Mouse (Mus musculus): ENCODE data around the gene Snorc. TPM values are rescaled to one million over a fixed set of nuclear protein-coding genes. Genes with fewer than 3 reads are reported as not detected.
A peak's percentile ranks its signal among the peaks of the same experiment; 100 is the strongest.

The Snorc gene
- polyA plus RNA-seq, 1 experiment from 2014 or later, result not detected

DNA sequence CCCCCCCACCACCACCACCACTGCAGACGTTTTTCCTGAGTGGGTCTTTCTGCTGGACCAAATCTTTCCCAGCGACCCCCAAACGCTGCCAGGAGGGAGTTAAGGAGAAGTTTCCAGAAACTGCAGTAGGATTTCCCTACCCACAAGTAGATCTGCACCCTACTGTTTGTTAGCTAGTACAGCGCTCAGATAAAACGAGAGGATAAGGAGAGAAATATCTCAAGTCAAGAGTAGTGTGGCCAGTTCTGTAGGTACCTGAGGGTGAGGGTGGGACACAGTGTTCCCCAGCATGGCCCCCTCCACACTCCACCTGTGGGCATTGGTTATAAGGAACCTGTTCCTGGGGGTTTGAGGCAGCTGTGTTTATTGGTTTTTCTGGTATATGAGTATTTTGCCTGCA lies 40.8 kb downstream of the Snorc start:
- 28% methylated on average over 5 of the region's 5 CpGs for WGBS
- peaks cover 58% of the 10 kb centered on the region for H3K27me3 ChIP-seq (replicated peaks)
- peaks cover 11% of the 10 kb centered on the region for H3K4me1 ChIP-seq (replicated peaks)
- H3K27ac ChIP-seq (ENCODE audit: poor library complexity, severe bottlenecking), result no peak overlapping the region
- no peak overlapping the region for H3K9ac ChIP-seq
- ATAC-seq (ENCODE audit: insufficient number of reproducible peaks, low FRiP score), result no peak
- peak overlapping the region; percentile 73; the same call in 1 of the 2 replicates for H3K4me3 ChIP-seq
- H3K36me3 ChIP-seq, result no peaks in the 10 kb centered on the region
- H3K9me3 ChIP-seq (replicated peaks), result peaks cover 8% of the 10 kb centered on the region; the same call in 1 of the 2 replicates
- H3K4me2 ChIP-seq, result peak overlapping the region; percentile 99

DNA sequence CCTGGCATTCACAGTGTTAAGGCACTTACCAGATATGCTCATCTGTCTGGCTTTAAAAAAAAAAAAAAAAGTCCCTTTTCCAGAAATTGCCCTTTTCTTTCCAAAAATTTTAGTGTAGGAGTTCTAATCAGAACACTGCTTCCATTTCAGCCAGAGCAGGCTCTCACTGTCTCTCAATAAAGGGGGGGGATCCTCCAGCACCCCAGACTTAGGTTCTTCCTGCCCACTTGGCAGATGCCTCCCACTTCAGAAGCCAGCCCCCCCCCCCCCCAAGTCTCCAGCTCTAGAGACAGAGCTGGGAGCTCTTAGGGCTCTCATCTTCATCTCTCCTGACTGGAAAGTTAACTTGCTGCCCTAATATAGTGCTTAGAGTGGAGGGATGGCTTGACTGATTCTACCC lies 50.4 kb downstream of the Snorc start:
- Histone ChIP-seq H3K4me2 (peak overlapping the region; percentile 18; the same call in 1 of the 2 replicates), H3K36me3 (no peaks in the 10 kb centered on the region), H3K4me1 (replicated peaks) (0 out of 2 replicates have a peak, but pooled peaks cover 4% of the 10 kb centered on the region), H3K27me3 (replicated peaks) (no peaks in the 10 kb centered on the region), H3K9ac (no peak overlapping the region), H3K4me3 (no peak overlapping the region), H3K9me3 (replicated peaks) (peaks cover 4% of the 10 kb centered on the region; the same call in 1 of the 2 replicates), H3K27ac (ENCODE audit: poor library complexity, severe bottlenecking) (no peak overlapping the region)
- ATAC-seq (ENCODE audit: insufficient number of reproducible peaks, low FRiP score), result no peak

DNA sequence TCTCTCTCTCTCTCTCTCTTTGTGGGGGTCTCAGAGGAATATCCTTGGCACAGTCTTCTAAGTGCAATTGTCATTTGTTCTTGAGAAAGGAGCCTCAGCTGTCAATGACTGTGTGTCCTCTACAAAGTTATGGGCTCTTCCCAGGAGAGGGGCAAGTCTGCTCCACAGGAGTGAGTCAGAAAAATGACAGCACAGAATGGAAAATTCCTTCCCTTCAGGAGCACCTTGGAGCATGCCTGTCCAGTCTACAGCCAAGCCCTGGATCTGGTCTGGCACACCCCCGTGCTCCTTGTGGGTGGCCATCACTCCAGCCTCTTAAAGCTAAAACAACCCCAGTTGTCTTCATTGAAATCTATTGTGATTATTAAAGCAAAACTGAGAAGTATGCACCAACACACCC lies 51.5 kb downstream of the Snorc start:
- H3K27me3 ChIP-seq (replicated peaks), result no peaks in the 10 kb centered on the region
- no peaks in the 10 kb centered on the region for H3K36me3 ChIP-seq
- no peak overlapping the region for H3K4me2 ChIP-seq
- H3K4me1 ChIP-seq (replicated peaks), result 0 out of 2 replicates have a peak, but pooled peaks cover 4% of the 10 kb centered on the region
- 47% methylated on average over 1 of the region's 1 CpGs for WGBS
- no peak overlapping the region for H3K27ac ChIP-seq (ENCODE audit: poor library complexity, severe bottlenecking)
- H3K9ac ChIP-seq, result no peak overlapping the region
- no peaks in the 10 kb centered on the region for H3K9me3 ChIP-seq (replicated peaks)
- no peak overlapping the region for H3K4me3 ChIP-seq
- no peak for ATAC-seq (ENCODE audit: insufficient number of reproducible peaks, low FRiP score)

DNA sequence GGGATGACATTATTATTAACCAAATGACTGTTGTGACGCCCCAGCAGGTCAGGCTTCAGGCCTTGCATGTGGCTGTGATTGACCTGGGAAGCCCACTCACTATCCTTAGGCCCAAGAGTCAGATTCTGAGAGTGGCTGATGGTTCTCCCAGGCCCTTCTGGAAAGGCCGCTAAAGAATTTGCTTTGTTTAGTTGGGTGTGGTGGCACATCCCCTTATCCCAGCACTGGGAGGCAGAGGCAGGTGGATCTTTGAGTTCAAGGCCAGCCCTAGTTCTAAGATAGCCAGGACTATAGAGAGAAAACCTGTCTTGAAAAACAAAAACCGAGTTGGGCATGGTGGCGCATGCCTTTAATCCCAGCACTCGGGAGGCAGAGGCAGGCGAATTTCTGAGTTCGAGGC lies 55.0 kb downstream of the Snorc start:
- Histone ChIP-seq H3K4me1 (replicated peaks) (0 out of 2 replicates have a peak, but pooled peaks cover 4% of the 10 kb centered on the region), H3K9ac (no peak overlapping the region), H3K4me2 (no peak overlapping the region), H3K36me3 (no peaks in the 10 kb centered on the region), H3K27me3 (replicated peaks) (no peaks in the 10 kb centered on the region), H3K4me3 (no peak overlapping the region), H3K27ac (ENCODE audit: poor library complexity, severe bottlenecking) (no peak overlapping the region), H3K9me3 (replicated peaks) (no peaks in the 10 kb centered on the region)
- no peak for ATAC-seq (ENCODE audit: insufficient number of reproducible peaks, low FRiP score)
- 82% methylated on average over 7 of the region's 7 CpGs for WGBS

Other genes starting within 250 kb of the Snorc start
- gene Efhd1, start 205.9 kb upstream of the Snorc start, polyA plus RNA-seq (2016; fragmentation: Nextera tagmentation; extraction: Ambion mirVana), result 0.10 and 0.47 TPM in 2 replicates
- gene Gigyf2, start 143.3 kb upstream of the Snorc start, polyA plus RNA-seq (2016; fragmentation: Nextera tagmentation; extraction: Ambion mirVana), result 31.4 and 35.1 TPM in 2 replicates
- 0.18 TPM in 1 of 2 replicates, not detected in the other for gene Kcnj13, start 75.5 kb upstream of the Snorc start, polyA plus RNA-seq (2016; fragmentation: Nextera tagmentation; extraction: Ambion mirVana)
- gene Neu2, start 39.6 kb downstream of the Snorc start, polyA plus RNA-seq (2016; fragmentation: Nextera tagmentation; extraction: Ambion mirVana), result not detected in 2 replicates
- gene Ngef, start 103.6 kb downstream of the Snorc start, polyA plus RNA-seq (2016; fragmentation: Nextera tagmentation; extraction: Ambion mirVana), result 0.15 and 0.24 TPM in 2 replicates
- 5.9 and 7.9 TPM in 2 replicates for gene Inpp5d, start 150.0 kb downstream of the Snorc start, polyA plus RNA-seq (2016; fragmentation: Nextera tagmentation; extraction: Ambion mirVana)

All from heart, embryonic 12.5 days (tissue).